Mouse (Mus musculus): ENCODE measurements at regions not wholly inside any gene's neighbourhood (a gene's known extent, or its start where the extent isn't known, plus 50 kb on each side); places are given as distances from the start of the nearest gene placed in this dataset.
A peak's percentile ranks its signal among the peaks of the same experiment; 100 is the strongest.

- no peak overlapping the region for H3K4me3 ChIP-seq
- no peaks in the 10 kb centered on the region for H3K9me3 ChIP-seq
- no peaks in the 10 kb centered on the region for H3K36me3 ChIP-seq (replicated peaks)
- no peak for DNase-seq (ENCODE audit: extremely low spot score, low spot score)
- H3K4me1 ChIP-seq: peaks cover 37% of the 10 kb centered on the region
- no peaks in the 10 kb centered on the region for H3K27me3 ChIP-seq (ENCODE audit: poor library complexity, severe bottlenecking)
- 56% methylated on average over 9 of the region's 9 CpGs for WGBS
- H3K27ac ChIP-seq: peak overlapping the region; percentile 1; the same call in 1 of the 2 replicates
These were observed 143.8 kb downstream of the Ppp4r2 start for GRCm38 (mm10) chr6:100977201-100977691.

- Histone ChIP-seq H3K9me3 (no peaks in the 10 kb centered on the region), H3K27ac (no peak overlapping the region), H3K36me3 (replicated peaks) (no peaks in the 10 kb centered on the region), H3K4me3 (no peak overlapping the region), H3K4me1 (peaks cover 37% of the 10 kb centered on the region), H3K27me3 (ENCODE audit: poor library complexity, severe bottlenecking) (no peaks in the 10 kb centered on the region)
- DNase-seq (ENCODE audit: extremely low spot score, low spot score): no peak
- 92% methylated on average over 5 of the region's 5 CpGs for WGBS
These were observed 144.7 kb downstream of the Ppp4r2 start for GRCm38 (mm10) chr6:100978113-100978512.

GRCm38 (mm10) chr6:100978727-100979460, 145.5 kb downstream of the Ppp4r2 start:
- DNase-seq (ENCODE audit: extremely low spot score, low spot score): no peak
- Histone ChIP-seq H3K9me3 (no peaks in the 10 kb centered on the region), H3K4me1 (peaks cover 37% of the 10 kb centered on the region), H3K4me3 (no peak overlapping the region), H3K36me3 (replicated peaks) (no peaks in the 10 kb centered on the region), H3K27ac (no peak overlapping the region), H3K27me3 (ENCODE audit: poor library complexity, severe bottlenecking) (no peaks in the 10 kb centered on the region)
- 87% methylated on average over 9 of the region's 9 CpGs for WGBS

GRCm38 (mm10) chr6:100980156-100980555, 146.7 kb downstream of the Ppp4r2 start:
- no peak for DNase-seq (ENCODE audit: extremely low spot score, low spot score)
- Histone ChIP-seq H3K36me3 (replicated peaks) (no peaks in the 10 kb centered on the region), H3K9me3 (no peaks in the 10 kb centered on the region), H3K4me1 (peaks cover 37% of the 10 kb centered on the region), H3K4me3 (no peak overlapping the region), H3K27ac (no peak overlapping the region), H3K27me3 (ENCODE audit: poor library complexity, severe bottlenecking) (no peaks in the 10 kb centered on the region)
- WGBS: 83% methylated on average over 2 of the region's 2 CpGs

- Histone ChIP-seq H3K9me3 (no peaks in the 10 kb centered on the region), H3K4me1 (peaks cover 6% of the 10 kb centered on the region), H3K36me3 (replicated peaks) (no peaks in the 10 kb centered on the region), H3K27me3 (ENCODE audit: poor library complexity, severe bottlenecking) (no peaks in the 10 kb centered on the region), H3K4me3 (no peak overlapping the region), H3K27ac (0 out of 2 replicates have a peak overlapping the region, but pooled peaks have one; percentile 40)
- DNase-seq (ENCODE audit: extremely low spot score, low spot score): no peak
- WGBS: 78% methylated on average over 7 of the region's 7 CpGs
These were observed 151.4 kb downstream of the Ppp4r2 start for GRCm38 (mm10) chr6:100984861-100985260.

- WGBS: 81% methylated on average over 5 of the region's 5 CpGs
- H3K27ac ChIP-seq: 0 out of 2 replicates have a peak overlapping the region, but pooled peaks have one; percentile 40
These were observed 152.0 kb downstream of the Ppp4r2 start for GRCm38 (mm10) chr6:100985334-100985937.

GRCm38 (mm10) chr6:100988521-100988920, 155.1 kb downstream of the Ppp4r2 start:
- Histone ChIP-seq H3K27me3 (ENCODE audit: poor library complexity, severe bottlenecking) (no peaks in the 10 kb centered on the region), H3K27ac (no peak overlapping the region), H3K9me3 (no peaks in the 10 kb centered on the region), H3K4me3 (no peak overlapping the region), H3K36me3 (replicated peaks) (no peaks in the 10 kb centered on the region), H3K4me1 (peaks cover 6% of the 10 kb centered on the region)
- WGBS: 86% methylated on average over 6 of the region's 6 CpGs
- no peak for DNase-seq (ENCODE audit: extremely low spot score, low spot score)

More at GRCm38 (mm10) chr6:100985334-100985937, 152.0 kb downstream of the Ppp4r2 start:
- no peaks in the 10 kb centered on the region for H3K36me3 ChIP-seq (replicated peaks)
- H3K4me1 ChIP-seq: peaks cover 6% of the 10 kb centered on the region
- DNase-seq (ENCODE audit: extremely low spot score, low spot score): no peak
- no peaks in the 10 kb centered on the region for H3K27me3 ChIP-seq (ENCODE audit: poor library complexity, severe bottlenecking)
- H3K4me3 ChIP-seq: no peak overlapping the region
- H3K9me3 ChIP-seq: no peaks in the 10 kb centered on the region

GRCm38 (mm10) chr6:100993421-100993820, 160.0 kb downstream of the Ppp4r2 start:
- Histone ChIP-seq H3K36me3 (replicated peaks) (no peaks in the 10 kb centered on the region), H3K4me3 (no peak overlapping the region), H3K27me3 (ENCODE audit: poor library complexity, severe bottlenecking) (no peaks in the 10 kb centered on the region), H3K4me1 (no peaks in the 10 kb centered on the region), H3K27ac (no peak overlapping the region), H3K9me3 (no peaks in the 10 kb centered on the region)
- DNase-seq (ENCODE audit: extremely low spot score, low spot score): no peak
- WGBS: 82% methylated on average over 1 of the region's 1 CpGs

- H3K27me3 ChIP-seq (ENCODE audit: poor library complexity, severe bottlenecking): no peaks in the 10 kb centered on the region
- H3K27ac ChIP-seq: no peak overlapping the region
- H3K9me3 ChIP-seq: no peaks in the 10 kb centered on the region
- no peaks in the 10 kb centered on the region for H3K36me3 ChIP-seq (replicated peaks)
- no peak overlapping the region for H3K4me3 ChIP-seq
- WGBS: 69% methylated on average over 6 of the region's 6 CpGs
- no peaks in the 10 kb centered on the region for H3K4me1 ChIP-seq
- no peak for DNase-seq (ENCODE audit: extremely low spot score, low spot score)
These were observed 162.6 kb downstream of the Ppp4r2 start for GRCm38 (mm10) chr6:100995874-100996560.

- no peak overlapping the region for H3K4me3 ChIP-seq
- no peaks in the 10 kb centered on the region for H3K9me3 ChIP-seq
- H3K27ac ChIP-seq: no peak overlapping the region
- no peaks in the 10 kb centered on the region for H3K27me3 ChIP-seq (ENCODE audit: poor library complexity, severe bottlenecking)
- H3K4me1 ChIP-seq: no peaks in the 10 kb centered on the region
- WGBS: 83% methylated on average over 1 of the region's 1 CpGs
- no peaks in the 10 kb centered on the region for H3K36me3 ChIP-seq (replicated peaks)
- no peak for DNase-seq (ENCODE audit: extremely low spot score, low spot score)
These were observed 164.9 kb downstream of the Ppp4r2 start for GRCm38 (mm10) chr6:100998285-100998684.

GRCm38 (mm10) chr6:101003901-101004300, 170.5 kb downstream of the Ppp4r2 start:
- Histone ChIP-seq H3K27ac (no peak overlapping the region), H3K27me3 (ENCODE audit: poor library complexity, severe bottlenecking) (no peaks in the 10 kb centered on the region), H3K9me3 (no peaks in the 10 kb centered on the region), H3K4me1 (no peaks in the 10 kb centered on the region), H3K4me3 (no peak overlapping the region), H3K36me3 (replicated peaks) (no peaks in the 10 kb centered on the region)
- 80% methylated on average over 1 of the region's 1 CpGs for WGBS
- no peak for DNase-seq (ENCODE audit: extremely low spot score, low spot score)

GRCm38 (mm10) chr6:101021650-101022049, 188.2 kb downstream of the Ppp4r2 start:
- Histone ChIP-seq H3K27ac (no peak overlapping the region), H3K4me1 (no peaks in the 10 kb centered on the region), H3K27me3 (ENCODE audit: poor library complexity, severe bottlenecking) (no peaks in the 10 kb centered on the region), H3K36me3 (replicated peaks) (no peaks in the 10 kb centered on the region), H3K9me3 (no peaks in the 10 kb centered on the region), H3K4me3 (no peak overlapping the region)
- WGBS: 82% methylated on average over 3 of the region's 3 CpGs
- DNase-seq (ENCODE audit: extremely low spot score, low spot score): no peak

- WGBS: 90% methylated on average over 4 of the region's 4 CpGs
- H3K4me1 ChIP-seq: peaks cover 8% of the 10 kb centered on the region; the same call in 1 of the 2 replicates
- no peak overlapping the region for H3K27ac ChIP-seq
- H3K4me3 ChIP-seq: no peak overlapping the region
- H3K36me3 ChIP-seq (replicated peaks): no peaks in the 10 kb centered on the region
- DNase-seq (ENCODE audit: extremely low spot score, low spot score): no peak
- H3K9me3 ChIP-seq: no peaks in the 10 kb centered on the region
- H3K27me3 ChIP-seq (ENCODE audit: poor library complexity, severe bottlenecking): no peaks in the 10 kb centered on the region
These were observed 192.4 kb downstream of the Ppp4r2 start for GRCm38 (mm10) chr6:101025816-101026215.
